7 mouse cellular contexts compared by ENCODE assay signal in genomic region chr10:18453380-18453779, GRCm38 (mm10).
DNase-seq lines count a peak whose midpoint lies in the region; ATAC-seq and TF ChIP-seq lines count a peak whose summit lies in the region.

No protein-coding gene starts in this region.

- ATAC-seq in embryonic facial prominence, embryonic 12.5 days (ENCODE audit: insufficient number of reproducible peaks, insufficient read depth, low FRiP score, low TSS enrichment): 0 out of 2 replicates have a peak, but pooled peaks have one; percentile 53
- ATAC-seq in limb, embryonic 11.5 days (ENCODE audit: insufficient number of reproducible peaks, low FRiP score, low TSS enrichment, low read depth): no peak
- ATAC-seq in midbrain, embryonic 15.5 days (replicated peaks): peak; percentile 71

- WGBS in embryonic facial prominence, embryonic 12.5 days: 37% methylated on average over 4 of the region's 4 CpGs
- 14% methylated on average over 4 of the region's 4 CpGs for WGBS in kidney, adult 2 months
- 43% methylated on average over 4 of the region's 4 CpGs for WGBS in limb, embryonic 11.5 days
- WGBS in midbrain, embryonic 15.5 days: 32% methylated on average over 4 of the region's 4 CpGs

- H3K4me2 ChIP-seq in embryonic facial prominence, embryonic 12.5 days (replicated peaks): no peak overlapping the region
- H3K4me2 ChIP-seq in limb, embryonic 11.5 days (ENCODE audit: low read depth, severe bottlenecking): no peak overlapping the region
- H3K4me2 ChIP-seq in midbrain, embryonic 15.5 days: no peak overlapping the region

- H3K27ac ChIP-seq in embryonic facial prominence, embryonic 12.5 days: no peak overlapping the region
- no peak overlapping the region for H3K27ac ChIP-seq in kidney, adult 2 months (ENCODE audit: insufficient read depth, low read depth, low read length)
- H3K27ac ChIP-seq in limb, embryonic 11.5 days (replicated peaks; ENCODE audit: low read depth, low read length): no peak overlapping the region
- H3K27ac ChIP-seq in midbrain, embryonic 15.5 days: no peak overlapping the region

- DNase-seq in adrenal gland, postnatal 14 days: peak; percentile 88
- DNase-seq in heart, adult 18-20 months: peak; percentile 85 to 89
- DNase-seq in kidney, adult 2 months: peak; percentile 88
- DNase-seq in limb, embryonic 11.5 days (ENCODE audit: low spot score): peak; percentile 82
- DNase-seq in spleen, postnatal 14 days (ENCODE audit: low spot score in 2 of 2): peak; percentile 23 to 25

- TF ChIP-seq CTCF in kidney, adult 2 months (conservative IDR thresholded peaks at IDR 0.05; ENCODE audit: insufficient read depth, insufficient read length, low read depth, low read length): peak; percentile 99

- H3K27me3 ChIP-seq in embryonic facial prominence, embryonic 12.5 days: no peaks in the 10 kb centered on the region
- H3K27me3 ChIP-seq in kidney, adult 2 months (replicated peaks; ENCODE audit: control insufficient read depth, insufficient read depth, low read length): no peaks in the 10 kb centered on the region
- no peaks in the 10 kb centered on the region for H3K27me3 ChIP-seq in limb, embryonic 11.5 days (ENCODE audit: control insufficient read depth, insufficient read depth, low read length)
- no peaks in the 10 kb centered on the region for H3K27me3 ChIP-seq in midbrain, embryonic 15.5 days (replicated peaks)

- H3K9ac ChIP-seq in embryonic facial prominence, embryonic 12.5 days: no peak overlapping the region
- H3K9ac ChIP-seq in limb, embryonic 11.5 days (ENCODE audit: low read length): no peak overlapping the region
- no peak overlapping the region for H3K9ac ChIP-seq in midbrain, embryonic 15.5 days

- TF ChIP-seq POLR2A in kidney, adult 2 months (IDR thresholded peaks at IDR 0.05; ENCODE audit: low read depth, low read length): no peak

- H3K36me3 ChIP-seq in embryonic facial prominence, embryonic 12.5 days: no peaks in the 10 kb centered on the region
- no peaks in the 10 kb centered on the region for H3K36me3 ChIP-seq in kidney, adult 2 months (ENCODE audit: control insufficient read depth, insufficient read depth, low read length)
- H3K36me3 ChIP-seq in limb, embryonic 11.5 days (ENCODE audit: control insufficient read depth, insufficient read depth, low read length): no peaks in the 10 kb centered on the region
- no peaks in the 10 kb centered on the region for H3K36me3 ChIP-seq in midbrain, embryonic 15.5 days (replicated peaks)

- peaks cover 11% of the 10 kb centered on the region; the same call in 1 of the 2 replicates for H3K4me1 ChIP-seq in embryonic facial prominence, embryonic 12.5 days
- H3K4me1 ChIP-seq in kidney, adult 2 months (ENCODE audit: control insufficient read depth, insufficient read depth, low read length): peaks cover 6% of the 10 kb centered on the region; the same call in 1 of the 2 replicates
- H3K4me1 ChIP-seq in limb, embryonic 11.5 days (ENCODE audit: control insufficient read depth, insufficient read depth, low read length): no peaks in the 10 kb centered on the region
- H3K4me1 ChIP-seq in midbrain, embryonic 15.5 days: peaks cover 10% of the 10 kb centered on the region

- no peaks in the 10 kb centered on the region for H3K9me3 ChIP-seq in embryonic facial prominence, embryonic 12.5 days
- H3K9me3 ChIP-seq in limb, embryonic 11.5 days (ENCODE audit: control insufficient read depth, low read length): no peaks in the 10 kb centered on the region
- H3K9me3 ChIP-seq in midbrain, embryonic 15.5 days: no peaks in the 10 kb centered on the region

- no peak overlapping the region for H3K4me3 ChIP-seq in embryonic facial prominence, embryonic 12.5 days
- H3K4me3 ChIP-seq in kidney, adult 2 months (ENCODE audit: insufficient read depth, low read depth, low read length): no peak overlapping the region
- H3K4me3 ChIP-seq in limb, embryonic 11.5 days (ENCODE audit: low read depth, low read length): no peak overlapping the region
- H3K4me3 ChIP-seq in midbrain, embryonic 15.5 days: no peak overlapping the region

Comparison
In these comparisons a context has a peak if more than half of its experiments do, and no peak if none do; other contexts are left out.
1. DNase-seq: peak in every context shown above with its lines; median percentile 88 in adrenal gland, postnatal 14 days; 88 in kidney, adult 2 months; 87 in heart, adult 18-20 months; 82 in limb, embryonic 11.5 days; 24 in spleen, postnatal 14 days.